Mouse (Mus musculus): ENCODE data around the gene Coro7. TPM values are rescaled to one million over a fixed set of nuclear protein-coding genes. Genes with fewer than 3 reads are reported as not detected.

Coro7 gene
- polyA plus RNA-seq, 1 experiment from 2014 or later = 15.0 TPM

GRCm38 (mm10) chr16:4649692-4650091, 29.9 kb downstream of the Coro7 start:
- H3K36me3 ChIP-seq (ENCODE audit: control insufficient read depth, insufficient read depth, low read length) = peaks cover 44% of the 10 kb centered on the region
- no peaks in the 10 kb centered on the region for H3K9me3 ChIP-seq (ENCODE audit: control insufficient read depth, low read depth, low read length)
- no peaks in the 10 kb centered on the region for H3K27me3 ChIP-seq (ENCODE audit: control insufficient read depth, insufficient read depth, low read length)
- peaks cover 17% of the 10 kb centered on the region for H3K4me1 ChIP-seq (ENCODE audit: control insufficient read depth, insufficient read depth, low read length)
- H3K4me3 ChIP-seq (ENCODE audit: low read depth, low read length) = no peak overlapping the region
- ATAC-seq (ENCODE audit: insufficient number of reproducible peaks, insufficient read depth, low FRiP score, low read depth) = no peak
- H3K4me2 ChIP-seq (replicated peaks; ENCODE audit: low read depth, low read length) = no peak overlapping the region
- WGBS = 81% methylated on average over 11 of the region's 11 CpGs
- H3K27ac ChIP-seq (ENCODE audit: low read length) = no peak overlapping the region
- H3K9ac ChIP-seq (replicated peaks; ENCODE audit: low read depth, low read length) = no peak overlapping the region

GRCm38 (mm10) chr16:4649211-4649610, 30.4 kb downstream of the Coro7 start:
- Histone ChIP-seq H3K36me3 (ENCODE audit: control insufficient read depth, insufficient read depth, low read length) (peaks cover 40% of the 10 kb centered on the region), H3K9ac (replicated peaks; ENCODE audit: low read depth, low read length) (no peak overlapping the region), H3K27me3 (ENCODE audit: control insufficient read depth, insufficient read depth, low read length) (no peaks in the 10 kb centered on the region), H3K9me3 (ENCODE audit: control insufficient read depth, low read depth, low read length) (no peaks in the 10 kb centered on the region), H3K4me3 (ENCODE audit: low read depth, low read length) (no peak overlapping the region), H3K4me2 (replicated peaks; ENCODE audit: low read depth, low read length) (no peak overlapping the region), H3K4me1 (ENCODE audit: control insufficient read depth, insufficient read depth, low read length) (peaks cover 20% of the 10 kb centered on the region), H3K27ac (ENCODE audit: low read length) (no peak overlapping the region)
- ATAC-seq (ENCODE audit: insufficient number of reproducible peaks, insufficient read depth, low FRiP score, low read depth) = no peak
- 86% methylated on average over 5 of the region's 5 CpGs for WGBS

- peaks cover 36% of the 10 kb centered on the region for H3K36me3 ChIP-seq (ENCODE audit: control insufficient read depth, insufficient read depth, low read length)
- no peak for ATAC-seq (ENCODE audit: insufficient number of reproducible peaks, insufficient read depth, low FRiP score, low read depth)
- no peaks in the 10 kb centered on the region for H3K27me3 ChIP-seq (ENCODE audit: control insufficient read depth, insufficient read depth, low read length)
- no peaks in the 10 kb centered on the region for H3K9me3 ChIP-seq (ENCODE audit: control insufficient read depth, low read depth, low read length)
- 88% methylated on average over 28 of the region's 28 CpGs for WGBS
- H3K4me1 ChIP-seq (ENCODE audit: control insufficient read depth, insufficient read depth, low read length) = peaks cover 27% of the 10 kb centered on the region
- H3K9ac ChIP-seq (replicated peaks; ENCODE audit: low read depth, low read length) = no peak overlapping the region
- H3K4me2 ChIP-seq (replicated peaks; ENCODE audit: low read depth, low read length) = no peak overlapping the region
- no peak overlapping the region for H3K4me3 ChIP-seq (ENCODE audit: low read depth, low read length)
- no peak overlapping the region for H3K27ac ChIP-seq (ENCODE audit: low read length)
Observed at GRCm38 (mm10) chr16:4648416-4649023, 31.1 kb downstream of the Coro7 start.

- Histone ChIP-seq H3K4me3 (ENCODE audit: low read depth, low read length) (no peak overlapping the region), H3K9ac (replicated peaks; ENCODE audit: low read depth, low read length) (no peak overlapping the region), H3K9me3 (ENCODE audit: control insufficient read depth, low read depth, low read length) (no peaks in the 10 kb centered on the region), H3K27me3 (ENCODE audit: control insufficient read depth, insufficient read depth, low read length) (no peaks in the 10 kb centered on the region), H3K27ac (ENCODE audit: low read length) (peak overlapping the region; percentile 61; the same call in 1 of the 2 replicates), H3K4me1 (ENCODE audit: control insufficient read depth, insufficient read depth, low read length) (peaks cover 35% of the 10 kb centered on the region), H3K36me3 (ENCODE audit: control insufficient read depth, insufficient read depth, low read length) (peaks cover 36% of the 10 kb centered on the region), H3K4me2 (replicated peaks; ENCODE audit: low read depth, low read length) (no peak overlapping the region)
- 65% methylated on average over 13 of the region's 13 CpGs for WGBS
- no peak for ATAC-seq (ENCODE audit: insufficient number of reproducible peaks, insufficient read depth, low FRiP score, low read depth)
Observed at GRCm38 (mm10) chr16:4647651-4648141, 31.9 kb downstream of the Coro7 start.

GRCm38 (mm10) chr16:4646831-4647230, 32.7 kb downstream of the Coro7 start:
- 59% methylated on average over 4 of the region's 4 CpGs for WGBS
- Histone ChIP-seq H3K9me3 (ENCODE audit: control insufficient read depth, low read depth, low read length) (no peaks in the 10 kb centered on the region), H3K27ac (ENCODE audit: low read length) (peak overlapping the region; percentile 61; the same call in 1 of the 2 replicates), H3K9ac (replicated peaks; ENCODE audit: low read depth, low read length) (no peak overlapping the region), H3K36me3 (ENCODE audit: control insufficient read depth, insufficient read depth, low read length) (peaks cover 36% of the 10 kb centered on the region), H3K27me3 (ENCODE audit: control insufficient read depth, insufficient read depth, low read length) (no peaks in the 10 kb centered on the region), H3K4me1 (ENCODE audit: control insufficient read depth, insufficient read depth, low read length) (peaks cover 44% of the 10 kb centered on the region), H3K4me3 (ENCODE audit: low read depth, low read length) (no peak overlapping the region), H3K4me2 (replicated peaks; ENCODE audit: low read depth, low read length) (no peak overlapping the region)
- ATAC-seq (ENCODE audit: insufficient number of reproducible peaks, insufficient read depth, low FRiP score, low read depth) = no peak

- H3K4me2 ChIP-seq (replicated peaks; ENCODE audit: low read depth, low read length) = no peak overlapping the region
- no peak overlapping the region for H3K4me3 ChIP-seq (ENCODE audit: low read depth, low read length)
- ATAC-seq (ENCODE audit: insufficient number of reproducible peaks, insufficient read depth, low FRiP score, low read depth) = no peak
- peaks cover 52% of the 10 kb centered on the region for H3K4me1 ChIP-seq (ENCODE audit: control insufficient read depth, insufficient read depth, low read length)
- H3K9me3 ChIP-seq (ENCODE audit: control insufficient read depth, low read depth, low read length) = no peaks in the 10 kb centered on the region
- 76% methylated on average over 4 of the region's 4 CpGs for WGBS
- H3K27ac ChIP-seq (ENCODE audit: low read length) = no peak overlapping the region
- peaks cover 33% of the 10 kb centered on the region for H3K36me3 ChIP-seq (ENCODE audit: control insufficient read depth, insufficient read depth, low read length)
- no peak overlapping the region for H3K9ac ChIP-seq (replicated peaks; ENCODE audit: low read depth, low read length)
- no peaks in the 10 kb centered on the region for H3K27me3 ChIP-seq (ENCODE audit: control insufficient read depth, insufficient read depth, low read length)
Observed at GRCm38 (mm10) chr16:4645867-4646266, 33.7 kb downstream of the Coro7 start.

GRCm38 (mm10) chr16:4643670-4644419, 35.7 kb downstream of the Coro7 start:
- WGBS = 64% methylated on average over 11 of the region's 11 CpGs

GRCm38 (mm10) chr16:4642937-4643336, 36.6 kb downstream of the Coro7 start:
- Histone ChIP-seq H3K36me3 (ENCODE audit: control insufficient read depth, insufficient read depth, low read length) (peaks cover 3% of the 10 kb centered on the region; the same call in 1 of the 2 replicates), H3K4me2 (replicated peaks; ENCODE audit: low read depth, low read length) (peak overlapping the region; percentile 52), H3K4me1 (ENCODE audit: control insufficient read depth, insufficient read depth, low read length) (peaks cover 54% of the 10 kb centered on the region), H3K9ac (replicated peaks; ENCODE audit: low read depth, low read length) (no peak overlapping the region), H3K27ac (ENCODE audit: low read length) (peak overlapping the region; percentile 93), H3K4me3 (ENCODE audit: low read depth, low read length) (peak overlapping the region; percentile 72; the same call in 1 of the 2 replicates), H3K9me3 (ENCODE audit: control insufficient read depth, low read depth, low read length) (no peaks in the 10 kb centered on the region), H3K27me3 (ENCODE audit: control insufficient read depth, insufficient read depth, low read length) (no peaks in the 10 kb centered on the region)
- ATAC-seq (ENCODE audit: insufficient number of reproducible peaks, insufficient read depth, low FRiP score, low read depth) = no peak
- WGBS = 77% methylated on average over 6 of the region's 6 CpGs

More at GRCm38 (mm10) chr16:4643670-4644419, 35.7 kb downstream of the Coro7 start:
- Histone ChIP-seq H3K27me3 (ENCODE audit: control insufficient read depth, insufficient read depth, low read length) (no peaks in the 10 kb centered on the region), H3K27ac (ENCODE audit: low read length) (no peak overlapping the region), H3K36me3 (ENCODE audit: control insufficient read depth, insufficient read depth, low read length) (peaks cover 12% of the 10 kb centered on the region; the same call in 1 of the 2 replicates), H3K4me3 (ENCODE audit: low read depth, low read length) (no peak overlapping the region), H3K4me2 (replicated peaks; ENCODE audit: low read depth, low read length) (no peak overlapping the region), H3K4me1 (ENCODE audit: control insufficient read depth, insufficient read depth, low read length) (peaks cover 55% of the 10 kb centered on the region), H3K9ac (replicated peaks; ENCODE audit: low read depth, low read length) (no peak overlapping the region), H3K9me3 (ENCODE audit: control insufficient read depth, low read depth, low read length) (no peaks in the 10 kb centered on the region)
- ATAC-seq (ENCODE audit: insufficient number of reproducible peaks, insufficient read depth, low FRiP score, low read depth) = no peak

Measured in stomach, embryonic 14.5 days (tissue).